Mouse (Mus musculus) forebrain, embryonic 12.5 days (tissue): ENCODE measurements at regions not wholly inside any gene's neighbourhood (a gene's known extent, or its start where the extent isn't known, plus 50 kb on each side); places are given as distances from the start of the nearest gene placed in this dataset.

Source experiments
- ATAC-seq: fragments of 200-750 bp; cut with Nextera tagmentation; 2 replicates; pipeline ENCODE4 v1.8.0; 2017; ENCODE audit warnings: moderate TSS enrichment; ENCODE audit not compliant: low FRiP score
- H3K27ac ChIP-seq: fragments of 300-500 bp; sonication (generic); 2 replicates; pipeline ENCODE4 v1.5.1; 2016; ENCODE audit warnings: mild to moderate bottlenecking
- H3K27me3 ChIP-seq: fragments of 300-500 bp; sonication (generic); 2 replicates; pipeline ENCODE4 v1.6.1; 2016; ENCODE audit warnings: mild to moderate bottlenecking
- H3K36me3 ChIP-seq: fragments of 300-500 bp; sonication (generic); replicated peaks from 2 replicates; pipeline ENCODE4 v1.6.1; 2016; ENCODE audit warnings: mild to moderate bottlenecking
- H3K4me1 ChIP-seq: fragments of 300-500 bp; sonication (generic); 2 replicates; pipeline ENCODE4 v1.6.1; 2016
- H3K4me2 ChIP-seq: fragments of 300-500 bp; sonication (generic); 2 replicates; pipeline ENCODE4 v1.6.1; 2016; ENCODE audit warnings: mild to moderate bottlenecking, moderate library complexity
- H3K4me3 ChIP-seq: fragments of 300-500 bp; sonication (generic); replicated peaks from 2 replicates; pipeline ENCODE4 v1.5.1; 2016; ENCODE audit warnings: mild to moderate bottlenecking
- H3K9ac ChIP-seq: fragments of 300-500 bp; sonication (generic); 2 replicates; pipeline ENCODE4 v1.6.1; 2016; ENCODE audit warnings: mild to moderate bottlenecking
- H3K9me3 ChIP-seq: fragments of 300-500 bp; sonication (generic); 2 replicates; pipeline ENCODE4 v1.6.1; 2016
- WGBS: fragments of 180-500 bp; shearing (Covaris S2); methylation state at CpG from one replicate; pipeline ENCODE4 v1.1.7; 2016; 5-methylcytosine and 5-hydroxymethylcytosine counted together

DNA sequence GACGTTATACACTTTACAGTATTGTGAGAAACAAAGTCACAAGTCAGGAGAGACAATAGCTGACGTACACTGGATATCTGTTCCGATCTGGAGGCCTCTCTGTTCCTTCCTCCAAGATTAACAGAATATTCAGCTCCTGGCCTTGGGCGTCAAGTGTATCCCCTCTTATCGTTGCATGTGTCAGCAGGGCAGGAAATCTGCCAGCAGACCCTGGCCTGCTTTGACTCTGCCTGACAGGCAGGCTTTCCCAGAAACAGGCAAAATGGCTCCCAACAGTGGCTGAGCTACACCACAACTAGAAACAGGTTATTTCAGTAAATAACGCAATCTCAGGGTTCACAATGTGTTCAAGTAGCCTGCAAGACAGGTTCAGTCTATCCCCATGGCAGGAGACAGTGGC, 112.3 kb upstream of the Otogl start:
- Histone ChIP-seq H3K27ac (no peak overlapping the region), H3K27me3 (no peaks in the 10 kb centered on the region), H3K4me3 (no peak overlapping the region), H3K9me3 (no peaks in the 10 kb centered on the region), H3K36me3 (no peaks in the 10 kb centered on the region), H3K4me2 (no peak overlapping the region), H3K9ac (no peak overlapping the region), H3K4me1 (no peaks in the 10 kb centered on the region)
- WGBS = 94% methylated on average over 6 of the region's 6 CpGs
- ATAC-seq = no peak

DNA sequence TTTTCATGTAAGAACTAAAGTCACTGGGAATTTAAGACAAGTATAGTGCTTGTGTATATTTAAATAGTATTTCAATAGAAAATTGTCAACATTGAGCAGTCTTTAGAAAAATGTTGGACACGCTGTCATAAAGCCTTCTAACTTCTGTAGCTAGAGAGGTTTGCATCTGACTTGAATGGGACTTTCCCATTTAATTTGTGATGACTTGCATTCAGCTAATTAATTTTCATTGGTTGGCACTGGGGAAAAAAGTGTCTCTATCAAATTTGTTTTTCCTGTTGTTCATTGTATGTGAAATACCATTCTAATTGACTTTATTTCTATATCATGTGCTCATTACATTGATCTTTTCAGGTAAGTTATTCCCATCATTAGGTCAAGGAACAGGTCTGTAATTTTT, 104.6 kb upstream of the Otogl start:
- ATAC-seq = no peak
- WGBS = 95% methylated on average over 1 of the region's 1 CpGs
- H3K27me3 ChIP-seq = no peaks in the 10 kb centered on the region
- no peak overlapping the region for H3K27ac ChIP-seq
- no peak overlapping the region for H3K4me3 ChIP-seq
- no peak overlapping the region for H3K9ac ChIP-seq
- H3K36me3 ChIP-seq = no peaks in the 10 kb centered on the region
- H3K4me2 ChIP-seq = no peak overlapping the region
- H3K4me1 ChIP-seq = no peaks in the 10 kb centered on the region
- no peaks in the 10 kb centered on the region for H3K9me3 ChIP-seq

DNA sequence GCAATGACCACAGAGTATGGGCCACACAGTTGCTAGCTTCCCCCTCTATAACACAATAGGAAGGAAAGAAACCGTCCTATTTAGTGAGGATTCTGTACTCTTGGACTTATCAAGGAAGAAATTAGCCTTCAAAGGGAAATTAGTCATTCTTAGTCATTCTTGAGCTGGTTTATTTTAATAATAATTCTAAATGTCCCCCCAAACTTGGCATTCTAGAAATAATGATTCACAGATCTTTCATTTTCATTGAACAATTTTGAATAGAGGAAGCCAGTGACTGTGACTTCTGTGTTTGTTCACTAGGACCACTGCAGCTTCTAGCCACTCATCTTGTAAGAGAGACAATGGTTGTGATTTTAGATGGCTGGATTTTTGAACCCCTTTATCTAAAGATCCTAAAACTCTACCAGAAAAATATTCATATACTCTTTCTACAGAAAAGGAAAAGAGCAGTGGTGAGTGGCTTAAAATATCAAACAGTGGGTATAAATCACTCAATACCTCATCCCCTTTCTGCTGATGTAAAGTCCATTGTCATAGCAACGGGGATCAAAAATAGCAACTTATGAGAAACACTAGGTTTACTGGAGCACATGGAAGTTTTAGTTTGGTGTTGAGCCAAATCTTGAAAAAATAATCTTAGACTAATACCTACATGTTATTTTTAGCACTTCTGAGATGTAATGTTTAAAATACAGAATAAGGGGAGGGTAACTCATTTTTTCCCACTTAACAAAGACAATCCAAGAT, 83.1 kb upstream of the Otogl start:
- H3K4me2 ChIP-seq = no peak overlapping the region
- no peak for ATAC-seq
- no peaks in the 10 kb centered on the region for H3K27me3 ChIP-seq
- H3K36me3 ChIP-seq = no peaks in the 10 kb centered on the region
- H3K9me3 ChIP-seq = no peaks in the 10 kb centered on the region
- H3K4me3 ChIP-seq = no peak overlapping the region
- H3K9ac ChIP-seq = no peak overlapping the region
- H3K4me1 ChIP-seq = no peaks in the 10 kb centered on the region
- WGBS = 83% methylated on average over 2 of the region's 2 CpGs
- H3K27ac ChIP-seq = no peak overlapping the region

DNA sequence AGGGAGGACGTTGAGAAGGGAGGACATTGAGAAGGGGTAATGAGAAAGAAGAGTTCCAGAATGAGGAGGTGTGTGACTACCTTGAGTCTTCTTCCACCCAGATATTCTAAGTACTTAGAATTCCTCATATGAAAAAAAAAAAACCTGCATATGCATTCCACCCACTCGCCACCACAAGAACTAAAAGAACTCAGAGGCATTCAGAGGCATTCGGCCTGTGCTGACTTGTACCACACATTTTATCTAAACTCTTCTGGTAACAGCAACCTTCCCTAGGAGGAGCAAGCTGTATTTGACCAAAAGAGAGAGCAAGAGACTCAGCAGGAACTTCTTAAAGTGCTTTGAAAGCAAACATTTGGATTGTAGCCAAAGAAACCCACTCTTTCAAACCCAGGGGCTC, 80.7 kb upstream of the Otogl start:
- no peak for ATAC-seq
- H3K27ac ChIP-seq = no peak overlapping the region
- no peaks in the 10 kb centered on the region for H3K27me3 ChIP-seq
- no peak overlapping the region for H3K4me2 ChIP-seq
- H3K36me3 ChIP-seq = no peaks in the 10 kb centered on the region
- H3K4me3 ChIP-seq = no peak overlapping the region
- no peaks in the 10 kb centered on the region for H3K9me3 ChIP-seq
- H3K9ac ChIP-seq = no peak overlapping the region
- H3K4me1 ChIP-seq = no peaks in the 10 kb centered on the region
- 87% methylated on average over 3 of the region's 3 CpGs for WGBS

DNA sequence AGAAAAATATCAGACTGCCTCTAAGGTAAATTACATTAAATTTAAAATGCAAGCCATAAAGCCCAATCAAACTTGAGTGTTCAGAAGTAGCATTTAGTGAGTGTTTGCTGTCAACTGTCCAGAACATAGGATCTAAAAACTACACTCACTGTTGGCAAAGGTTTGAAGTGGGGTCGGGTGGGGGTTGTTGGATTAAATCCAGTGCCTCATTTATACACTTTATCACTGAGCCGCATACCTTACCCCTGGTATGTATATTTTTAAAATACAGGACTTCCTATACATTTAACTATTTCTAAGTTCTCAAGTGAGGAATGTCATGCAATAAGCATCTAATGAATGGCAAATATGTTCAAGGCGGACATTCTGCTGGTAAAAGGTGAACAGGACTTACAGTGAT, 78.6 kb upstream of the Otogl start:
- WGBS = 89% methylated on average over 3 of the region's 3 CpGs
- no peaks in the 10 kb centered on the region for H3K4me1 ChIP-seq
- H3K36me3 ChIP-seq = no peaks in the 10 kb centered on the region
- H3K4me3 ChIP-seq = no peak overlapping the region
- no peak overlapping the region for H3K9ac ChIP-seq
- H3K4me2 ChIP-seq = no peak overlapping the region
- no peaks in the 10 kb centered on the region for H3K9me3 ChIP-seq
- no peak overlapping the region for H3K27ac ChIP-seq
- no peaks in the 10 kb centered on the region for H3K27me3 ChIP-seq
- no peak for ATAC-seq

DNA sequence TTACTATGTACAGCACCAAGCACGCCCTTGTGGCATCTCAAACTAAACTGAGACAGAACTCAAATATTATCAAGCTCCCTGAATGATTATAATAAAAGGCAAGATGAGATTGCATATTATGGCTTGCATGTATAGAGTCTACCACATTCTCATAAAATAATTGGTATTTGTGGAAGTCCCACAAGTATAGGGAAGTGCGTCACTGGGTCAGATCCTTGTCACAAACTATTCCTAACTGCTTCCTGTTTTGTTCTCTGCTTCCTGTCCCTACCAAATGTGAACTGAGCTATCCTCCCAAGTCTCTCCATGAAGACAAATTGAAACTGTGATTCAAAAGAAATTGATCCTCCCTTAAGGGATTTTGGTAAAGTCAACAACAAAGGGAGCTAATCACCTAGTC, 78.0 kb upstream of the Otogl start:
- H3K36me3 ChIP-seq = no peaks in the 10 kb centered on the region
- no peak overlapping the region for H3K4me3 ChIP-seq
- 86% methylated on average over 2 of the region's 2 CpGs for WGBS

DNA sequence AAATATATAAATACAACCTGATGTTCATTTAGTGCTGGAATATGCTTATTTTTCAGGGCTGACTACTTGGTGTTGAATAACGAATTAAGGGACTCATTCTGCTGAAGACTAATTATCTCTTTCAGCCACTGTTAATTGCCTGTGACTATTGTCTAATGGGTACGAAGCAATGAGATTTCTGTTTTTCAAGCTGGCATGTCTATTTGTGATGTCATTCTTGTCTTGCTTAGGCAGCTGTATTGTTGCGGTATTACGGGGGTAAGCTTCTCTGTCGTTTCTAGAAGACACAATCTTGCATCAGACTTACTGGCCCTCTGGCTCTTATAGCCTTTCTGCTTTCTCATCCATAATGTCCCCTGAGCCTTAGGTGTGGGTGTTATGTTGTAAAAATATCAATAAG, 70.7 kb upstream of the Otogl start:
- no peaks in the 10 kb centered on the region for H3K9me3 ChIP-seq
- H3K27ac ChIP-seq = no peak overlapping the region
- no peaks in the 10 kb centered on the region for H3K4me1 ChIP-seq
- ATAC-seq = no peak
- no peak overlapping the region for H3K9ac ChIP-seq
- no peak overlapping the region for H3K4me3 ChIP-seq
- no peaks in the 10 kb centered on the region for H3K36me3 ChIP-seq
- 59% methylated on average over 5 of the region's 5 CpGs for WGBS
- H3K27me3 ChIP-seq = no peaks in the 10 kb centered on the region
- H3K4me2 ChIP-seq = no peak overlapping the region

More for the DNA sequence above, 78.0 kb upstream of the Otogl start:
- H3K9me3 ChIP-seq = no peaks in the 10 kb centered on the region
- H3K9ac ChIP-seq = no peak overlapping the region
- H3K4me1 ChIP-seq = no peaks in the 10 kb centered on the region
- no peaks in the 10 kb centered on the region for H3K27me3 ChIP-seq
- H3K27ac ChIP-seq = no peak overlapping the region
- no peak overlapping the region for H3K4me2 ChIP-seq
- ATAC-seq = no peak

DNA sequence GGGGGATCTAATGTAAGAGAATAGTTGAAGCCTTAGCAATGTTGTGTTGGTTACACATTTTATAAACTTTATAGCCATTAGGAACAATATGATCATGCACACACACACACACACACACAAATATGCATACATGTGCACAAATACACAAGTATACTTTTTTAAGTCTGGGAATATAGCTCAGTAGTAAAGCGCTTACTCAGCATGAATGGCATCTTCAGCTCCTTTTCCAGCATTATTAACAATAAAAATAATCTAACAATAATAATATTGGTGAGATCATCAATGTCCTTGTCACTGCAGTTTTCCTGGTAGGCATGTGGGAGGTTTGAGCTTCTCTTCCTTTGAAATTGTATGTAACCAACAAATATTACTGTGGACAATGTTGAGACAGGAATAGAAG, 70.1 kb upstream of the Otogl start:
- no peak overlapping the region for H3K9ac ChIP-seq
- no peaks in the 10 kb centered on the region for H3K4me1 ChIP-seq
- no peaks in the 10 kb centered on the region for H3K27me3 ChIP-seq
- no peak overlapping the region for H3K4me2 ChIP-seq
- H3K27ac ChIP-seq = no peak overlapping the region
- ATAC-seq = no peak
- no peak overlapping the region for H3K4me3 ChIP-seq
- no peaks in the 10 kb centered on the region for H3K36me3 ChIP-seq
- 93% methylated on average over 1 of the region's 1 CpGs for WGBS
- no peaks in the 10 kb centered on the region for H3K9me3 ChIP-seq

DNA sequence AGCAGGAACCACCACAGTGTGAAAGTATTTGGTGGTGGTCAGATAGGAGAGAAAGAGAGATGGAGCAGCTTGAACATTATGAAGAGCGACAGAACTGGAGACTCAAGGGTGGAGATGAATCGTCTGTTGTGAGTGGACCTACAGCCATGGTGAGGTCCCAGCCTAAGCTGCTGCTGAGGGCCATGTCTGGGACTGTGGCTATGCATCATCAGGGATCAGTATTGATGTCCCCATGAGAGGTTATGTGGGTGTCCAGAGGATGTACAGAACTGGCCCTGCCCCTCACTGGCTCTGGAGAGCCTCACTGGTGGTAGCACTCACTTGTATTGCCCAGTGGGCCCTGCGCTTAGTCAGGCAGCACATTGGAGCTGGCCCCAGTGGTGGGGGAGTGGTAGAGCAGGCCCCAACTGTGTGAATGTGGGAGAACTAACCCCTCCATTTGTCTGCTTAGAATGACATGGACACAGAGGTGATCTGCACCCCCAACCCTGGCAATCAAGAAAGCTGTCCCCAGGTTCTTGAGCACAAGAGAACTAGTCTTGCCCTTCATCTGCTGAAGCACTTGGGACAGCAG, 64.5 kb upstream of the Otogl start:
- no peaks in the 10 kb centered on the region for H3K27me3 ChIP-seq
- no peaks in the 10 kb centered on the region for H3K36me3 ChIP-seq
- H3K9ac ChIP-seq = no peak overlapping the region
- no peak overlapping the region for H3K4me2 ChIP-seq
- no peak overlapping the region for H3K4me3 ChIP-seq
- H3K27ac ChIP-seq = no peak overlapping the region
- H3K9me3 ChIP-seq = no peaks in the 10 kb centered on the region
- no peak for ATAC-seq
- peaks cover 2% of the 10 kb centered on the region; the same call in 1 of the 2 replicates for H3K4me1 ChIP-seq
- WGBS = 91% methylated on average over 3 of the region's 3 CpGs

DNA sequence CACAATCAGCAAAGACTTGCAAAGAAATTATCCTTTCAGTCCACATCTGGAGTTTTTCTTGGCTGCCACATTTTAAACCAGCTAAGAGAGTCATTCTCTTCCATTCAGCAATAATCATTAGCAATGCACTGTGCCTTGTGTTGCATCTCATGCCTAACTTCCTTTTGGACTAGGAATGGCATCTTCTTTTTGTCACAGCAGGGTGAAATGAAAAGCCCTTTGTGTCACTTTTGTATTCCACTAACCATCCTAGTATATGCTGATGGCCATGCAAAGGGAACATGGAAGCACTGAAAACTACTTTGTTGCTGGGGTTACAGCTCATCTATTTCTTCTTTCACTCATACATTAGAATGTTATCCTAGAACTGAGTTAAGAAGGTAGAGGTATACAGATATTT, 59.8 kb upstream of the Otogl start:
- ATAC-seq = no peak
- no peaks in the 10 kb centered on the region for H3K27me3 ChIP-seq
- H3K9me3 ChIP-seq = no peaks in the 10 kb centered on the region
- no peak overlapping the region for H3K4me3 ChIP-seq
- H3K36me3 ChIP-seq = no peaks in the 10 kb centered on the region
- H3K9ac ChIP-seq = no peak overlapping the region
- H3K4me1 ChIP-seq = peaks cover 2% of the 10 kb centered on the region; the same call in 1 of the 2 replicates
- no peak overlapping the region for H3K4me2 ChIP-seq
- H3K27ac ChIP-seq = no peak overlapping the region

DNA sequence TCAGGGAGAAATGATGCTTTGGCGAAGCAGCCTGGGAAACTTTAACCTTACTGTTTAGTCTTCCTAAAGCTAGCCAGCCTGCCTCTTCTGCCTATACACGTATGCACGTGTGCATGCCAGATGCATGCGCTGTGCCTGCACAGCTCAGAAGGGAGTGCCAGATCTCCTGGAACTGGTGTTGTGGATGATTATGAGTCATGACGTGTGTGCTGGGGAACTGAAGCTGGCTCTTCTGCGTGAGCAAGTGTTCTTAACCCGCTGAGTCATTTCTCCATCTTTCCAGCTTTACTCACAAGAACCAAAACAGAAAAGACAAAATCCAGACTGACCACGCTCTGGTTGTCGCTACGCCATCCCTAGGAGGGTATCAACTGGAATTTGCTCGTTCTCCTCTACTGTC, 55.1 kb upstream of the Otogl start:
- Histone ChIP-seq H3K9ac (no peak overlapping the region), H3K27ac (no peak overlapping the region), H3K4me3 (no peak overlapping the region), H3K36me3 (no peaks in the 10 kb centered on the region), H3K9me3 (no peaks in the 10 kb centered on the region), H3K4me1 (peaks cover 2% of the 10 kb centered on the region; the same call in 1 of the 2 replicates), H3K4me2 (no peak overlapping the region), H3K27me3 (no peaks in the 10 kb centered on the region)
- no peak for ATAC-seq
- 94% methylated on average over 11 of the region's 11 CpGs for WGBS

DNA sequence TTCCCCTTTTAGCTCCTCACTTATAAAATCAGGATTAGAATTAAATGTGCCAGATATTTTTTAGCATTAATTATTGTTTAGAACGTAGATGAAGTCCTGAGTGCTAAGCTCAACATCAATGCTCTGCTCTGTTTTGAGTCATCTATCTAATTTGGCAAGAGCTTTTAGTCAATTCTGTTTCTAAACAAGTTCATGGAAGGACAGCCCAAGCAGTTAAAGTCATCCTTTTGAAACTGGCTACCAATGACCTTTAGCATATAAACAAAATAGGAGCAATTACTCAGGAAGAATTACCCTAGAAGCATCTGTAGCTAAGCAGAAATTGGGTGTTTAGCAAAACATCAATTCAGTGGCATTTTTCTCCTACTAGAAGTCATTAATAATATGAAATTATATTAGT, 52.1 kb upstream of the Otogl start:
- Histone ChIP-seq H3K4me1 (no peaks in the 10 kb centered on the region), H3K9me3 (no peaks in the 10 kb centered on the region), H3K27ac (no peak overlapping the region), H3K4me3 (no peak overlapping the region), H3K4me2 (no peak overlapping the region), H3K27me3 (no peaks in the 10 kb centered on the region), H3K36me3 (no peaks in the 10 kb centered on the region), H3K9ac (no peak overlapping the region)
- ATAC-seq = no peak
- 74% methylated on average over 1 of the region's 1 CpGs for whole genome bisulfite sequencing

DNA sequence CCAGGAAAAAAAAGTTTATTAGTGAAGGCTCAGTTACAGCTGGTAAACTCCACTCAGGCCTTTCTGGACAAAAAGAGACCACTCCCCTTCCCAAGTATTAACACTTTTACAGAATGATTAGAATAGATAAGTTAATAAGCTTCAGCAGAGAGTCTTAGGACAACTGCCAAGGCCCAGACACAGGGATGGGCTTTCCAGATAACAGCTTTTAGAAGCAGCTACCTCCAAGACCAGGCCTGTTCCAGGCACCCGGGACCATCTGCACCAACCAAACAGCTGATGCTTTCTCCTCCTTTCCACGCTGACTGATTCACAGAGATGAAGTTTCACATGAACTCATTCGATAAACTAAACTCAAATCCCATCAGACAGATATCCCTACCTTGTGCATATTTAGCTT, 50.2 kb upstream of the Otogl start:
- Histone ChIP-seq H3K27ac (no peak overlapping the region), H3K4me1 (no peaks in the 10 kb centered on the region), H3K36me3 (no peaks in the 10 kb centered on the region), H3K4me2 (no peak overlapping the region), H3K9ac (no peak overlapping the region), H3K27me3 (no peaks in the 10 kb centered on the region), H3K9me3 (no peaks in the 10 kb centered on the region), H3K4me3 (no peak overlapping the region)
- 88% methylated on average over 3 of the region's 3 CpGs for WGBS
- no peak for ATAC-seq
